Mouse (Mus musculus): ENCODE measurements around the gene Slc45a2. TPM values are rescaled to one million over a fixed set of nuclear protein-coding genes. Genes with fewer than 3 reads are reported as not detected.

Gene Slc45a2
- polyA plus RNA-seq, 2 experiments from 2014 or later: not detected

- no peak for ATAC-seq
Observed at GRCm38 (mm10) chr15:11004646-11005045, 4.1 kb downstream of the Slc45a2 start.

GRCm38 (mm10) chr15:11008756-11009155 is 8.2 kb downstream of the Slc45a2 start:
- ATAC-seq: no peak

- no peak for ATAC-seq
Observed at GRCm38 (mm10) chr15:11010976-11011548, 10.5 kb downstream of the Slc45a2 start.

- ATAC-seq: no peak
Observed at GRCm38 (mm10) chr15:11014931-11015330, 14.4 kb downstream of the Slc45a2 start.

- no peak for ATAC-seq
Observed at GRCm38 (mm10) chr15:11026801-11027561, 26.5 kb downstream of the Slc45a2 start.

GRCm38 (mm10) chr15:11030188-11030587 is 29.7 kb downstream of the Slc45a2 start:
- ATAC-seq: no peak

GRCm38 (mm10) chr15:11035947-11036474 is 35.5 kb downstream of the Slc45a2 start:
- ATAC-seq: no peak

GRCm38 (mm10) chr15:11036535-11037375 is 36.2 kb downstream of the Slc45a2 start:
- ATAC-seq: no peak

GRCm38 (mm10) chr15:11037376-11037695 is 36.8 kb downstream of the Slc45a2 start:
- ATAC-seq: no peak

GRCm38 (mm10) chr15:11037711-11038110 is 37.2 kb downstream of the Slc45a2 start, which contains the start of gene Rxfp3:
Gene Rxfp3 (minus strand): TSS chr15:11037991.
- no peak for ATAC-seq

GRCm38 (mm10) chr15:11038476-11038875 is 38.0 kb downstream of the Slc45a2 start:
- ATAC-seq: no peak

- ATAC-seq: no peak
Observed at GRCm38 (mm10) chr15:11040067-11040466, 39.5 kb downstream of the Slc45a2 start.

GRCm38 (mm10) chr15:11041229-11041628 is 40.7 kb downstream of the Slc45a2 start:
- no peak for ATAC-seq

- no peak for ATAC-seq
Observed at GRCm38 (mm10) chr15:11042828-11043227, 42.3 kb downstream of the Slc45a2 start.

GRCm38 (mm10) chr15:11053678-11054439 is 53.3 kb downstream of the Slc45a2 start:
- ATAC-seq: no peak

GRCm38 (mm10) chr15:11054440-11055080 is 54.0 kb downstream of the Slc45a2 start:
- no peak for ATAC-seq

GRCm38 (mm10) chr15:11062903-11063302 is 62.4 kb downstream of the Slc45a2 start:
- no peak for ATAC-seq

GRCm38 (mm10) chr15:11064160-11064557 is 63.6 kb downstream of the Slc45a2 start:
- no peak for ATAC-seq

GRCm38 (mm10) chr15:11064558-11065411 is 64.3 kb downstream of the Slc45a2 start, which contains the start of gene Adamts12:
Gene Adamts12 (plus strand): TSS chr15:11064790.
- no peak for ATAC-seq

GRCm38 (mm10) chr15:11065528-11066171 is 65.1 kb downstream of the Slc45a2 start:
- no peak for ATAC-seq
